Mouse (Mus musculus): ENCODE measurements around the gene Lrfn2. TPM values are rescaled to one million over a fixed set of nuclear protein-coding genes. Genes with fewer than 3 reads are reported as not detected.

Lrfn2 gene
- 10 to 100 TPM; 24.9 to 32.1 (median 27.7) TPM for total RNA-seq (2022)

GRCm38 (mm10) chr17:48931621-48932405, at the start of gene Lrfn2:
TSS of gene Lrfn2 (plus strand) at chr17:48932379.
- peak; percentile 75 to 87 for DNase-seq (ENCODE audit: low spot score in 2 of 2)

GRCm38 (mm10) chr17:48887472-48888385, 44.5 kb upstream of the Lrfn2 start:
- peak; percentile 30 to 89 for DNase-seq (ENCODE audit: low spot score in 2 of 2)

GRCm38 (mm10) chr17:48905286-48906040, 26.7 kb upstream of the Lrfn2 start:
- no peak for DNase-seq (ENCODE audit: low spot score in 2 of 2)

GRCm38 (mm10) chr17:48913437-48913836, 18.7 kb upstream of the Lrfn2 start:
- DNase-seq (ENCODE audit: low spot score in 2 of 2), result no peak

- no peak for DNase-seq (ENCODE audit: low spot score in 2 of 2)
Measured at GRCm38 (mm10) chr17:48917411-48917810, 14.8 kb upstream of the Lrfn2 start.

- no peak for DNase-seq (ENCODE audit: low spot score in 2 of 2)
Measured at GRCm38 (mm10) chr17:48918458-48918857, 13.7 kb upstream of the Lrfn2 start.

- DNase-seq (ENCODE audit: low spot score in 2 of 2), result no peak
Measured at GRCm38 (mm10) chr17:48922905-48923304, 9.3 kb upstream of the Lrfn2 start.

GRCm38 (mm10) chr17:48925426-48925825, 6.8 kb upstream of the Lrfn2 start:
- no peak for DNase-seq (ENCODE audit: low spot score in 2 of 2)

GRCm38 (mm10) chr17:48930994-48931393, 1.2 kb upstream of the Lrfn2 start:
- DNase-seq (ENCODE audit: low spot score in 2 of 2), result peak; percentile 35 to 39

- peak in 1 of 2 experiments; percentile 33 for DNase-seq (ENCODE audit: low spot score in 2 of 2)
Measured at GRCm38 (mm10) chr17:48932406-48932906, 277 bp downstream of the Lrfn2 start.

GRCm38 (mm10) chr17:48932916-48933315, 737 bp downstream of the Lrfn2 start:
- DNase-seq (ENCODE audit: low spot score in 2 of 2), result no peak

- DNase-seq (ENCODE audit: low spot score in 2 of 2), result no peak
Measured at GRCm38 (mm10) chr17:48935201-48935600, 3.0 kb downstream of the Lrfn2 start.

- DNase-seq (ENCODE audit: low spot score in 2 of 2), result no peak
Measured at GRCm38 (mm10) chr17:48936445-48937141, 4.4 kb downstream of the Lrfn2 start.

- no peak for DNase-seq (ENCODE audit: low spot score in 2 of 2)
Measured at GRCm38 (mm10) chr17:48938711-48939220, 6.6 kb downstream of the Lrfn2 start.

- DNase-seq (ENCODE audit: low spot score in 2 of 2), result no peak
Measured at GRCm38 (mm10) chr17:48946315-48946714, 14.1 kb downstream of the Lrfn2 start.

- DNase-seq (ENCODE audit: low spot score in 2 of 2), result no peak
Measured at GRCm38 (mm10) chr17:48946765-48947164, 14.6 kb downstream of the Lrfn2 start.

GRCm38 (mm10) chr17:48951250-48951649, 19.1 kb downstream of the Lrfn2 start:
- DNase-seq (ENCODE audit: low spot score in 2 of 2), result no peak

GRCm38 (mm10) chr17:48956033-48956631, 24.0 kb downstream of the Lrfn2 start:
- no peak for DNase-seq (ENCODE audit: low spot score in 2 of 2)

- no peak for DNase-seq (ENCODE audit: low spot score in 2 of 2)
Measured at GRCm38 (mm10) chr17:48960161-48960698, 28.1 kb downstream of the Lrfn2 start.

- no peak for DNase-seq (ENCODE audit: low spot score in 2 of 2)
Measured at GRCm38 (mm10) chr17:48962646-48963045, 30.5 kb downstream of the Lrfn2 start.

All from left cerebral cortex, adult 8-10 months (tissue).